Mouse (Mus musculus): ENCODE results near the gene Arid1a.

The Arid1a gene

DNA sequence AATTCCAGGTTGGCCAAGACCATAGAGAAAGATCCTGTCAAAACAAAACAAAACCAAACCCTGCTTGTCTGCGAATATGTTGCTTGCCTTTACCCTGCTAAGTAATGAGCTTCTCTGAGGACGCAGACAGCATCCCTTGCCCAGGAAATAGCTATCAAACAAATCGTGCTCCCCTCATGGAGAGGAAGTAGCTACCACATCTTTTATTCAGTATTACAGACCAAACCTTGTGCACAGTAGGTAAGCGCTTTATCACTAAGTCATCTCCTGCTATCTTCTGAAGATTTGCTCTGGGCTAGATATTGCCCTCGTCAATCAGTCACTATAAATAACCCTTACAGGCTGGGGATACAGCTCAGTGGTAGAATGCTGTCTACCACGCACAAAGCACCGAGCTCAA is 127.4 kb downstream of the Arid1a start:
- no peak for TF ChIP-seq GATA4 (IDR thresholded peaks at IDR 0.05; ENCODE audit: insufficient replicate concordance, low read length)

Measured in liver, adult (tissue).